Mouse (Mus musculus) liver, adult 2 months (tissue): ENCODE data around the gene Rdh7.

ENCODE experiments used
- CTCF ChIP-seq: fragments of 200-500 bp; IDR thresholded peaks from 2 replicates; pipeline ENCODE4 v1.5.1; 2011; ENCODE audit warnings: low read depth, low read length, control low read depth
- POLR2A ChIP-seq: fragments of 200-500 bp; IDR thresholded peaks from 2 replicates; pipeline ENCODE4 v1.6.1; 2011; ENCODE audit warnings: low read length, control low read depth; ENCODE audit not compliant: insufficient read depth; ENCODE audit errors: extremely low read depth

DNA sequence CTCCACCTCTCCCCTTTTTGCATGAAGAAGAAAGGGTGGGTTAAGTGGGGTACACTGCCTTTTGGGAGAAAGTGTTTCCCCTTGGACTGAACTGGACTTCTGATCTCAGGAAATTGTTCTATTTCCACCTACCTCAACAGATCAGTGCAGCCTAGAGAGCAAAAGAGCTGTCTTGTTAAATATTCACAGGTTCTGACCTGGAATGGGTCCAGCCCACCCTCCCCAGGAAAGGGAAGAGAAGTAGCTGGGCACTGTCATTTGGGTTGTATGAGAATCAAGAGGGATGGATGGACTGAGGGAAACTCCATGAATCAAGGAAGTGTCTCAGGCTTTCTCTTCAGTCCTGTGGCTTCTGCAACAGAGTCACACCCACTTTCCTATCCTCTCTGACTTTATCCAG, 23.7 kb downstream of the Rdh7 start:
- TF ChIP-seq POLR2A (no peak), CTCF (no peak)
